Mouse (Mus musculus): ENCODE measurements around the gene Tssk6. TPM values are rescaled to one million over a fixed set of nuclear protein-coding genes. Genes with fewer than 3 reads are reported as not detected.

Gene Tssk6
- 0.22 and 0.46 TPM in 2 replicates for polyA plus RNA-seq (2012; rRNA removed)

DNA sequence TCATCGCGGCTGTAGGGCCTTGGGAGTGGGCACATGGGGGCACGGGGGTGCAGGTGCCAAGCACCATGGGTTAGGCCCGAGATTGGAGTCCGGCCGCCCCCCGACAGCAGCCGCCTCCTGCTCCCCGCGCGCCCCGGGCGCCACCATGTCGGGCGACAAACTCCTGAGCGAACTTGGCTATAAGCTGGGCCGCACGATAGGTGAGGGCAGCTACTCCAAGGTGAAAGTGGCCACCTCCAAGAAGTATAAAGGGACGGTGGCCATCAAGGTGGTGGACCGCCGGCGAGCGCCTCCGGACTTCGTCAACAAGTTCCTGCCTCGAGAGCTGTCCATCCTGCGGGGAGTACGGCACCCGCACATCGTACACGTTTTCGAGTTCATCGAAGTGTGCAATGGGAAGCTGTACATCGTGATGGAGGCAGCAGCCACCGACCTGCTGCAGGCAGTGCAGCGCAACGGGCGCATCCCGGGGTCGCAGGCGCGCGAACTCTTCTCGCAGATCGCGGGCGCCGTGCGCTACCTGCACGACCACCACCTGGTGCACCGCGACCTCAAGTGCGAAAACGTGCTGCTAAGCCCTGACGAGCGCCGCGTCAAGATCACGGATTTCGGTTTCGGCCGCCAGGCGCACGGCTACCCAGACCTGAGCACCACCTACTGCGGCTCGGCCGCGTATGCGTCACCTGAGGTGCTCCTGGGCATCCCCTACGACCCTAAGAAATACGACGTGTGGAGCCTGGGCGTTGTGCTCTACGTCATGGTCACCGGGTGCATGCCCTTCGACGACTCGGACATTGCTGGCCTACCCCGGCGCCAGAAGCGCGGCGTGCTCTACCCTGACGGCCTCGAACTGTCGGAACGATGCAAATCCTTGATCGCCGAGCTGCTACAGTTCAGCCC is at the start of gene Tssk6, which contains the start of the genes Ndufa13 and Yjefn3:
Gene Tssk6, plus strand, starts transcription at position 22 of the 900 bp plus-strand sequence.
Gene Ndufa13, minus strand, starts transcription at position 396 of the 900 bp plus-strand sequence.
Gene Yjefn3, minus strand, starts transcription at position 550 of the 900 bp plus-strand sequence.
- DNase-seq (ENCODE audit: extremely low spot score in 1 of 2, low spot score in 1 of 2): no peak

DNA sequence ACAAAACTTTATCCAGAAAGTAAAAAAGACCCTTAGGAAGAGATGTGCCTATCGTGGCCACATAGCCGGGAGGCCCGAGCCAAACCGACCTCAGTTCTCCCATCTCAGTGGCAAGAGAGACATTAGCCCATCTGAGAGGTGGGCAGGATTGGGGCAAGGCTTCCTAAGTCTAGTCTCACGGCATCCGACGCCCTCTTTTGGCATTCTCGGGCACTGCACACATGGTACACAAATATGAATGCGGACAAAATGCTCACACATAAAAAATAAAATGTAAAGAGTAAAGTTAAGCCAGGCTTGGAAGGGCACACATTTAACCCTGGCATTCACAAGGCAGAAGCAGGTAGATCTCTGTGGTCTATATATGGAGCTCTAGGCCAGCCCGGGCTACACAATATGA is 48.1 kb upstream of the Tssk6 start:
- DNase-seq (ENCODE audit: extremely low spot score in 1 of 2, low spot score in 1 of 2): no peak

DNA sequence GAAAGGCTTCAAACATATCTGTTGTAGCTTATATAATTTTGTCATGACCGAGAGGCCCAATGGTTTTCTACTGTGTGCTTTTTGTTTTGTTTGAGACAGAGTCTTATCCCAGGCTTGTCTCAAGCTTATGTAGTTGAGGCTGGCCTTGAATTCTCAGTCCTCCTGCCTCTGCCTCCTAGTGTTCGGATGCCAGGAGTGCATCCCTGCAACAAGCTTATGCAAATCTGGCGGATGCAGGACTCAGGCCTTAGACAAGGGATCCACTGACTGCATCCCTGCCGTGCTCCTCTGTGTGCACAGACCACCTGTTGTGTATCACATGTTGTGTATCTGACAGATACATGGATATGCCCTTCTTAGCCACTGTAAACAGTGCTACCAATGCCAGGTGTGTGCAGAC is 41.2 kb upstream of the Tssk6 start:
- no peak for DNase-seq (ENCODE audit: extremely low spot score in 1 of 2, low spot score in 1 of 2)

DNA sequence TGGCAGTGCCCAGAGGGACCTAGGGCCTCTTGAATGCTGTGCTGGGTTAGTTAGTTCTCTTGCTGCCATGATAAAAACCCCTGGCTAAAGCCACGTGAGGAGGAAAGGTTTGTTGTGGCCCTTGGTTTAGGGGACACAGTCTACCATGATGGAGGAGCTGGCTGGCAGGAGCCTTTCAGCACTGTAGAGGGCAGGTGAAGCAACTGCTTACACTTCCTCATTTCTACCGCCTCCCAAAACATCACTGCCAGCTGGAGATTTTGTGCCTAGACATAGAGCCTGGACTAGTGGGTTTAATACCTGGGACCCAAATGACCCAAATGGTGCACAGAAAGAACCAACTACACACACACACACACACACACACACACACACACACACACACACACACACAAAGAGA is 40.7 kb upstream of the Tssk6 start:
- no peak for DNase-seq (ENCODE audit: extremely low spot score in 1 of 2, low spot score in 1 of 2)

DNA sequence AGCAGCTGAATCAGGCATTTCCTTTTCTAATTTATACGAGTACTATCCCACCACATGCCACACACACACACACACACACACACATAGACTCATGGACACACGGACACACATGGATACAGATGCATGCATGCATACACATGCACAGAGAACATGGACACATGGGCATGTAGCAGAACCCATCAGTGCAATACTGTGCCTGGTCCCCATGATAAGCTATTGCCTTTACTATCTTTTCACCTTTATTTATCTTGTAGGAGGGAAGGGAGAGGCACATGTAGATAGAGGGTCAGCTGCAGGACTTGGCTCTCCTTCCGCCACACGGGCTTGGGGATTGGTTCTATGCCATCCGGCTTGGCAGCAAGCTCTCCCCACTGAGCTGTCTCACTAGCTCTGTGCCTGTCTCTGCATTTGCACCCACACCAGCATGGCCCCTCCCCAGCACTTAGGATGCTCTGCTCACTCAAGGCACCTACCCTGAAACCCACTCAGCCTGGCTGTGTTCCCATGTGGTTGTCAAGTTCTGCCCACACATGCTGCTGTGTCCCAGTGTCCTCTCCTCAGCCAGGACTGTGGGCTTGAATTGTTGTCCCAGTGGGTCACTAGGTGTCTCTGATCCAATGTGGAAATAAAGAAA is 38.5 kb upstream of the Tssk6 start:
- peak in 1 of 2 experiments; percentile 37 for DNase-seq (ENCODE audit: extremely low spot score in 1 of 2, low spot score in 1 of 2)

DNA sequence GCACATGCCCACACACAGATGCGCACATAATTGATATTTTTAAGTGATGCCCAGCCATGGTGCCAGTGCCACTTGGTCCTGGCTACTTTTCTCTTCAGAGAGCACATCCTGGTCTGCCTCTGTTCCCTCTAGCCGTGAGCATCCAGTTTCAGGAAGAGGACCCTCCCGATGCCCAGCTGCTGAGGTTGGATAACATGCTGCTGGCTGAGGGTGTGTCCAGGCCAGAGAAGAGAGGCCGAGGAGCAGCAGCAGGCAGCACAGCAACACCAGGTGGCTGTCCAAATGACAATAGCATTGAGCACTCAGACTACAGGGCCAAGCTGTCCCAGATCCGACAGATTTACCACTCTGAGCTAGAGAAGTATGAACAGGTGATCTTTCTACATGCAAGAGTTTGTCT is 37.8 kb upstream of the Tssk6 start:
- no peak for DNase-seq (ENCODE audit: extremely low spot score in 1 of 2, low spot score in 1 of 2)

- DNase-seq (ENCODE audit: extremely low spot score in 1 of 2, low spot score in 1 of 2): no peak
Observed at GRCm38 (mm10) chr8:69867696-69868326, 34.2 kb upstream of the Tssk6 start.

DNA sequence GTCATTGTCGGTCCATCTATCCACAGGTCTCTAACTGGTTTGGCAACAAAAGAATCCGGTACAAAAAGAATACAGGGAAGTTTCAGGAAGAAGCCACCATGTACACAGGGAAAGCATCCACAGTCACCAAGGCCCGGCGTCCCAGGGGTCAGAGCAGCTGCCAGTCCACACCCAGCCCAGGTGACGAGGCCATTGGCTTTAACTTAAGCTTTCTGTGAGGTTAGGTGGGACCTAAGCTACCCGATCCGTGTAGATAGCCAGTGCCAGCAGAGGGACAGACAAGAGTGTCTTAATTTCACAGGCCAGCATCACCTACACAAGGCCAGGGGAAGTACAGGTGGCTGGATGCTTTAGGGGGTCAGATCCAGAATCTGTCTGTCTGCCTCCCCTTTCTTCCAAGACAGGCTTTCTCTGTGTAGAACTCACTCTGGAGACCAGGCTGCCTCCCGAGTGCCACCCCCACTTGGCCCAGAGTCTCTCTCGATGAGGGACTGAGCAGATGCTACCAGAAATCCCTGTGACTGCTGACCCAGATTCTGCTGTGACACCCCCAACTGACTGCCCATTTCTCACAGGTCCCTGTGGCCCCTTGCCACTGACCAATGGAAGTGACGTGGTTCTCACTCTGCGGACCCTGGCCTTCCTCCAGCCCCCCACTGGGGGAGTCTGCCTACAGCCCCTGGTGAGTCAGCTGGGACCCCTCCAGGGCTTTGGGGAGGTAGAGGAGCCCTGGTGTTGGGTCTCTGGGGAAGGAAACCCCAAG is 31.8 kb upstream of the Tssk6 start:
- DNase-seq (ENCODE audit: extremely low spot score in 1 of 2, low spot score in 1 of 2): no peak

DNA sequence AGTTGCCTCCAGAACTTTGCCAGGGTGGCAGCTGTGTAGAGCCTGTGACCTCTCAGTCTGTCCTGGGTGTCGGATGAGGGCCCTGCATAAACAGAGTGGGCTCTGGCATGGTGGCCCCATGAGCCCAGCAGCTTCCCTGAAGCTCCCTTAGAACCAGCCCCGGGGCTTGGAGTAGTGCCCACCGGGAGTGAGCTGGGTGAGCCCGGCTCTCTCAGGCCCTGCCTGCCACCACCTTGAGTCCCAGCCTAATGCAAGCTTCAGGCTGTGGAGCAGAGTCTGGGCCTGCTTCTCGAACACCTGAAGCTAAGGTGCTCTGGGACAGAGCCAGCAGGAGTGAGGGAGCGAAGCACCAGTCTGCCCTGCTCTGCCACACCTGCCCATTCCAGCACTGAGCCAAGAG is 31.1 kb upstream of the Tssk6 start:
- DNase-seq (ENCODE audit: extremely low spot score in 1 of 2, low spot score in 1 of 2): no peak

DNA sequence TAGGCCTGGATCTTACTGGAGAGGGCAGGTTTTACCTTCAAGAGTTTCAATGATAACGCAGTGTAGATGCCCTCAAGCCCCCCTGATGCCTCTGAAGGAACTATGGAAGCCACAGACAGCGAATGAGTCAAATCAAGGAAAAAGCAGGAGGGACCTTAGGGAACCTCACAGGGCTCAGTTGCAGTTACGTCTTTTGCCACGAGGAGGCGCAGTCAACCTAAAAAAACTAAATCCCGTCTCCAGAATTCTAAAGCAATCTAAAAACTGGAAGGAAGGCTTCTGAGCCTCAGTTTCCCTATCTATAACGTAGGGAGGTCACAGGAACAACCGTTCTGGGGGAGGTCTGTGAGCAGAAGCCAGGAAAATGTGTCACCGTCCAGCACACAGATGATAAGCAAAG is 27.8 kb upstream of the Tssk6 start:
- DNase-seq (ENCODE audit: extremely low spot score in 1 of 2, low spot score in 1 of 2): peak in 1 of 2 experiments; percentile 90

DNA sequence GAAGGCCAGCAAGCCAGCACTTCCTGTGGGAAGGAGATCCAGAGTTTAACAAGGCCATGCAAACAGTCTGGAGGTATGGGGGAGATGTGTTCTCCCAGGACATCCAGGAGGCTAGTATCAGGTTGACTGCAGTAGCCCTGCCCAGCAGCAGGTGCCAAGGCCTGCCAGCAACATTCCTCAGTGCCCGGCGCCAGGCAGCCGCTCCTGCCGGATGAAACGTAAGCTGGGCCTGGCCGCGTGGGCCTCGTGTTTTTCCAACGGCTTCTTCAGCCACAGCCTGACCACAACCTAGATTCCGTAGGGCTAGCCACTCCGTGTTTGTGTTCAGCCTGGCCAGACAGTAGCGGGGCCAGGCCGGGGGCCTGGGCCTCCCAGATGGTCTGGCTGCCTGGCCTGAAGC is 27.3 kb upstream of the Tssk6 start:
- no peak for DNase-seq (ENCODE audit: extremely low spot score in 1 of 2, low spot score in 1 of 2)

DNA sequence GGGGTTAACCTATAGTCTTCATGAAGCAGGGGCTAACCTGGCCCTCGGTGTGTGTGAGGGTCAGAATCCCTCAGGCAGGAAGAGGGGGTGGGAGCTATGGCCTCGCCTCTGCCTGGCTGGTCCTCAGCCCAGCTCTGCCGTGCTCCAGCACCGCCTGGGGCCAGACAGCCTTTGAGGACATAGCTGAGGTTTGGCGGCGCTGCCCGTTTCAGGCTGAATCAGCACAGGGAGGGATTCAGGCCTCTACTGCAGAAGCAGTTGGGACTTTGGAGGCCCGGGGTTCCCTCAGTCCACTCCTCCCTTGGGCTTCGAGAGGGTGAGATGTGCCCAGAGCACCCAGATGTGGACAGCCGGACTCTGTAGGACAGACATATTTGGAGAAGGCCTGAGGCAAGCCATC is 25.9 kb upstream of the Tssk6 start:
- DNase-seq (ENCODE audit: extremely low spot score in 1 of 2, low spot score in 1 of 2): no peak

GRCm38 (mm10) chr8:69876967-69877366 is 25.0 kb upstream of the Tssk6 start:
- DNase-seq (ENCODE audit: extremely low spot score in 1 of 2, low spot score in 1 of 2): no peak

DNA sequence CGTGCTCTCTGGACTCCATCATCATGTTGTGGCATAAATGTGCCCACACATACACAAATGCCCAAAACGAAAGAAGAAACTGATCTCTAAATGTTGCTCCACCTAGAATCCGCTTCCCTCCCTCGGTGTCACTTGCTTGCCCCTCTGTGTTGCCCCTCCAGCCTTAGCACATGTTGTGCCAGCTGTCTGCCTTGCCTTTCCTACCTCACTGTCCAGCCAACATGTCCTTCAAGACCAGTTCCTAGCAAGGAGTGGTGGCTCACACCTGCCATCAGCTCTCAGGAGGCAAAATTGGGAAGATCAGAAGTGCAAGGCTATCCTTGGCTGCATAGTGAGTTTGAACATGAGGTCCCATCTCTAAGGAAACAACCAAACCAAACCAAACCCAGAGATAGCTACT is 24.6 kb upstream of the Tssk6 start:
- no peak for DNase-seq (ENCODE audit: extremely low spot score in 1 of 2, low spot score in 1 of 2)

DNA sequence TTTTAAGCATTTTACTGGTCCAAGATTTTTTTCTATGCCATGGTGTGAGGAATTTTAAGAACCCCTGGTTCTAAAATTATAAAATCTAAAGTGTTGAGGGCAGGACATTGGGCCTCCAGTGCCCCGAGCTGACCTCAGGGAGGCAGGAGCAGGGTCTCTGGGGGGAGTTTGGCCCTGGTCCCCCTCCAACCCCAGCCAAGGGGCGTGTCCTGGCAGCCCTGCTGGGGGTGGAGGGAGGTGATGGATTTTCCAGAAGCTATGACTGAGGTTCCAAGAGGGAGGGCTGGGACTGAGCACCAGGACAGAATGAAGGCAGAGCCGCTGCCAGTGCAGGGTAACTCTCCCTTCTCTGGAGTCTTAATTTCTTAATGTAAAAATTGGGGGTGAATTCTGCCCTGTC is 24.0 kb upstream of the Tssk6 start:
- DNase-seq (ENCODE audit: extremely low spot score in 1 of 2, low spot score in 1 of 2): no peak

GRCm38 (mm10) chr8:69879678-69880077 is 22.3 kb upstream of the Tssk6 start:
- DNase-seq (ENCODE audit: extremely low spot score in 1 of 2, low spot score in 1 of 2): no peak

GRCm38 (mm10) chr8:69880841-69881240 is 21.1 kb upstream of the Tssk6 start:
- DNase-seq (ENCODE audit: extremely low spot score in 1 of 2, low spot score in 1 of 2): no peak

GRCm38 (mm10) chr8:69881261-69881865 is 20.6 kb upstream of the Tssk6 start:
- no peak for DNase-seq (ENCODE audit: extremely low spot score in 1 of 2, low spot score in 1 of 2)

DNA sequence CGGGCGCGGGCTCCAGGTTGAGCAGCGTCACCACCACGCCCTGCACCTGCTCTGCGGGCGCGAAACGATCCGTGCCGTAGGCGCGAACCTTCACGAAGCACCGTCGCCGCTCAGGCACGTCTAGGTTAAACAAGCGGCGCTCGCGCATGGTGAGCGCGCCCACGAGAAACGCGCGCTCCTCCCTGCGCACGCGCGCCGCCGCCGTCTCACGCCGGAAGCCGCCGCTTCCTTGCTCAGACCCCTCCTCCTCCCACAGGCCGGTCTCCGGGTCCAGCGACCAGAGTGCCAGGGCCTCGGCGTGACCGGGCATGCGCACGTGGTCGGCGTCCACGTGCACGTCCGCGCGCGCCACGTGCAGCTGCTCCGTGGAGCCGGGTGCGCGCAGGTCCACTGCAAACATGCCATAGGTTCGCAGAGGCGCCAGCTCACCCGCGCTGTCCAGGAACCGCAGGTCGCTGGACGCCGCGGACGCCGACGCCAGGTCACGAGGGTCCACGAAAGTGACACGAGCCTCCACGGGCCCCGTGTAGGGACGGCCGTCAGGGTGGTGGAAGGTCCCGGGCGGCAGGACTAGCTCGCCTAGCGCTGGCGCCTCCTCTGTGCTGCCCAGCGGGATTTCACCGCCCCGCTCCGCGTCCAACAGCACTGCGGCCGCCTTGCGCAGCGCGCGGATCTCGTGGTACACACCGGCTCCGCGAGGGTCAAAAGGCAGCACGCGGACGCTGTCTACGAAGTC is 19.8 kb upstream of the Tssk6 start:
- no peak for DNase-seq (ENCODE audit: extremely low spot score in 1 of 2, low spot score in 1 of 2)

Measured in frontal cortex, adult 2 months (tissue).